Mouse (Mus musculus): ENCODE results near the gene Ssbp4. TPM values are rescaled to one million over a fixed set of nuclear protein-coding genes. Genes with fewer than 3 reads are reported as not detected.

The Ssbp4 gene
- polyA plus RNA-seq, 1 experiment from 2014 or later = 188 TPM

- Histone ChIP-seq H3K27me3 (ENCODE audit: insufficient read depth, low read length) (no peaks in the 10 kb centered on the region), H3K36me3 (ENCODE audit: insufficient read depth, low read length) (peaks cover 16% of the 10 kb centered on the region), H3K9me3 (replicated peaks; ENCODE audit: low read length) (no peaks in the 10 kb centered on the region), H3K4me2 (ENCODE audit: low read length) (no peak overlapping the region), H3K27ac (no peak overlapping the region), H3K4me3 (replicated peaks; ENCODE audit: low read depth, low read length) (no peak overlapping the region), H3K4me1 (replicated peaks; ENCODE audit: insufficient read depth, low read length) (peaks cover 43% of the 10 kb centered on the region), H3K9ac (ENCODE audit: low read depth, low read length) (no peak overlapping the region)
- TF ChIP-seq CTCF (IDR thresholded peaks at IDR 0.05; ENCODE audit: low read depth) = no peak
- DNase-seq (ENCODE audit: low spot score) (no peak), ATAC-seq (replicated peaks; ENCODE audit: low FRiP score, low read depth) (no peak)
Measured at GRCm38 (mm10) chr8:70646775-70647174, 38.1 kb upstream of the Ssbp4 start.

- H3K4me3 ChIP-seq (replicated peaks; ENCODE audit: low read depth, low read length) = no peak overlapping the region
- H3K4me1 ChIP-seq (replicated peaks; ENCODE audit: insufficient read depth, low read length) = peaks cover 43% of the 10 kb centered on the region
- no peak for TF ChIP-seq CTCF (IDR thresholded peaks at IDR 0.05; ENCODE audit: low read depth)
- peaks cover 13% of the 10 kb centered on the region; the same call in 1 of the 2 replicates for H3K36me3 ChIP-seq (ENCODE audit: insufficient read depth, low read length)
- H3K9me3 ChIP-seq (replicated peaks; ENCODE audit: low read length) = no peaks in the 10 kb centered on the region
- WGBS = 55% methylated on average over 6 of the region's 6 CpGs
- H3K9ac ChIP-seq (ENCODE audit: low read depth, low read length) = no peak overlapping the region
- no peak overlapping the region for H3K4me2 ChIP-seq (ENCODE audit: low read length)
- H3K27ac ChIP-seq = peak overlapping the region; percentile 65; the same call in 1 of the 2 replicates
- 0 out of 2 replicates have a peak, but pooled peaks have one; percentile 2 for ATAC-seq (replicated peaks; ENCODE audit: low FRiP score, low read depth)
- no peak for DNase-seq (ENCODE audit: low spot score)
- no peaks in the 10 kb centered on the region for H3K27me3 ChIP-seq (ENCODE audit: insufficient read depth, low read length)
Measured at GRCm38 (mm10) chr8:70646369-70646768, 37.7 kb upstream of the Ssbp4 start.

- Histone ChIP-seq H3K9ac (ENCODE audit: low read depth, low read length) (no peak overlapping the region), H3K27ac (peak overlapping the region; percentile 65; the same call in 1 of the 2 replicates), H3K27me3 (ENCODE audit: insufficient read depth, low read length) (no peaks in the 10 kb centered on the region), H3K36me3 (ENCODE audit: insufficient read depth, low read length) (peaks cover 8% of the 10 kb centered on the region; the same call in 1 of the 2 replicates), H3K4me2 (ENCODE audit: low read length) (no peak overlapping the region), H3K4me1 (replicated peaks; ENCODE audit: insufficient read depth, low read length) (peaks cover 43% of the 10 kb centered on the region), H3K9me3 (replicated peaks; ENCODE audit: low read length) (no peaks in the 10 kb centered on the region), H3K4me3 (replicated peaks; ENCODE audit: low read depth, low read length) (no peak overlapping the region)
- DNase-seq (ENCODE audit: low spot score) = peak; percentile 54
- WGBS = 21% methylated on average over 17 of the region's 17 CpGs
- no peak for TF ChIP-seq CTCF (IDR thresholded peaks at IDR 0.05; ENCODE audit: low read depth)
- peak; percentile 30; the same call in 1 of the 2 replicates for ATAC-seq (replicated peaks; ENCODE audit: low FRiP score, low read depth)
Measured at GRCm38 (mm10) chr8:70645501-70646224, 37.0 kb upstream of the Ssbp4 start.

- H3K4me3 ChIP-seq (replicated peaks; ENCODE audit: low read depth, low read length) = no peak overlapping the region
- DNase-seq (ENCODE audit: low spot score) = no peak
- H3K36me3 ChIP-seq (ENCODE audit: insufficient read depth, low read length) = 0 out of 2 replicates have a peak, but pooled peaks cover 3% of the 10 kb centered on the region
- ATAC-seq (replicated peaks; ENCODE audit: low FRiP score, low read depth) = no peak
- H3K27me3 ChIP-seq (ENCODE audit: insufficient read depth, low read length) = no peaks in the 10 kb centered on the region
- no peak overlapping the region for H3K9ac ChIP-seq (ENCODE audit: low read depth, low read length)
- WGBS = 95% methylated on average over 2 of the region's 2 CpGs
- peaks cover 34% of the 10 kb centered on the region for H3K4me1 ChIP-seq (replicated peaks; ENCODE audit: insufficient read depth, low read length)
- H3K9me3 ChIP-seq (replicated peaks; ENCODE audit: low read length) = no peaks in the 10 kb centered on the region
- peak; percentile 42; the same call in 1 of the 2 replicates for TF ChIP-seq CTCF (IDR thresholded peaks at IDR 0.05; ENCODE audit: low read depth)
- H3K27ac ChIP-seq = no peak overlapping the region
- H3K4me2 ChIP-seq (ENCODE audit: low read length) = no peak overlapping the region
Measured at GRCm38 (mm10) chr8:70644065-70644464, 35.4 kb upstream of the Ssbp4 start.

GRCm38 (mm10) chr8:70643019-70643418 is 34.3 kb upstream of the Ssbp4 start:
- Histone ChIP-seq H3K4me2 (ENCODE audit: low read length) (no peak overlapping the region), H3K27me3 (ENCODE audit: insufficient read depth, low read length) (no peaks in the 10 kb centered on the region), H3K27ac (no peak overlapping the region), H3K9me3 (replicated peaks; ENCODE audit: low read length) (no peaks in the 10 kb centered on the region), H3K9ac (ENCODE audit: low read depth, low read length) (no peak overlapping the region), H3K4me1 (replicated peaks; ENCODE audit: insufficient read depth, low read length) (peaks cover 29% of the 10 kb centered on the region), H3K36me3 (ENCODE audit: insufficient read depth, low read length) (no peaks in the 10 kb centered on the region), H3K4me3 (replicated peaks; ENCODE audit: low read depth, low read length) (no peak overlapping the region)
- ATAC-seq (replicated peaks; ENCODE audit: low FRiP score, low read depth) (no peak), DNase-seq (ENCODE audit: low spot score) (no peak)
- WGBS = 65% methylated on average over 3 of the region's 3 CpGs
- no peak for TF ChIP-seq CTCF (IDR thresholded peaks at IDR 0.05; ENCODE audit: low read depth)

GRCm38 (mm10) chr8:70638752-70639151 is 30.1 kb upstream of the Ssbp4 start:
- no peaks in the 10 kb centered on the region for H3K9me3 ChIP-seq (replicated peaks; ENCODE audit: low read length)
- ATAC-seq (replicated peaks; ENCODE audit: low FRiP score, low read depth) = no peak
- WGBS = 49% methylated on average over 9 of the region's 9 CpGs

More at GRCm38 (mm10) chr8:70638752-70639151, 30.1 kb upstream of the Ssbp4 start:
- no peak overlapping the region for H3K4me2 ChIP-seq (ENCODE audit: low read length)
- H3K27me3 ChIP-seq (ENCODE audit: insufficient read depth, low read length) = no peaks in the 10 kb centered on the region
- no peak overlapping the region for H3K9ac ChIP-seq (ENCODE audit: low read depth, low read length)
- H3K27ac ChIP-seq = no peak overlapping the region
- no peak overlapping the region for H3K4me3 ChIP-seq (replicated peaks; ENCODE audit: low read depth, low read length)
- peaks cover 17% of the 10 kb centered on the region for H3K4me1 ChIP-seq (replicated peaks; ENCODE audit: insufficient read depth, low read length)
- no peak for TF ChIP-seq CTCF (IDR thresholded peaks at IDR 0.05; ENCODE audit: low read depth)
- DNase-seq (ENCODE audit: low spot score) = no peak
- H3K36me3 ChIP-seq (ENCODE audit: insufficient read depth, low read length) = no peaks in the 10 kb centered on the region

All from kidney, postnatal 0 days (tissue).